8 mouse cellular contexts compared by ENCODE assay signal in genomic region chr11:107864024-107864423, GRCm38 (mm10). TPM values are rescaled to one million over a fixed set of nuclear protein-coding genes. Genes with fewer than 3 reads are reported as not detected.
DNase-seq lines count a peak whose midpoint lies in the region.

No protein-coding gene starts in this region.

- DNase-seq in gastrocnemius, adult 18-20 months (ENCODE audit: low spot score), result peak; percentile 68
- DNase-seq in gastrocnemius, postnatal 25 days, result no peak
- peak; percentile 50 for DNase-seq in adrenal gland, adult 2 months
- DNase-seq in embryo, embryonic 10.5 days (ENCODE audit: low spot score), result peak; percentile 86
- DNase-seq in heart, adult 9 months (ENCODE audit: low spot score in 2 of 2), result peak; percentile 10 to 56
- DNase-seq in layer of hippocampus, postnatal 10 days (ENCODE audit: low spot score in 2 of 2), result peak; percentile 85 to 86
- peak; percentile 69 for DNase-seq in mesoderm, embryonic 11.5 days (ENCODE audit: low read depth, low spot score)
- peak; percentile 4 to 10 for DNase-seq in spleen, postnatal 36 days (ENCODE audit: low spot score in 2 of 2)

RNA-seq across cellular contexts. Expression of gene Cacng5, which starts 50.8 kb away (rescaled TPM):
- total RNA-seq in gastrocnemius, adult 18-20 months (2021), result not detected
- total RNA-seq in gastrocnemius, postnatal 25 days (2021), result under 1 TPM in 1 of 2 experiments, not detected in 1; 0.08 TPM
- total RNA-seq in adrenal gland, adult 2 months (2021), result under 1 TPM; 0.14 to 0.17 TPM
- 0.12 and 0.29 TPM in 2 replicates for polyA plus RNA-seq in adrenal gland, adult 2 months (2012; rRNA removed)
- 10 to 100 TPM; 18.6 to 21.1 TPM for total RNA-seq in layer of hippocampus, postnatal 10 days (2021)

Comparison
In these comparisons a context has a peak if more than half of its experiments do, and no peak if none do; other contexts are left out.
1. RNA of gene Cacng5, which starts 50.8 kb away (total RNA-seq): 18.6 to 21.1 TPM in layer of hippocampus, postnatal 10 days; 0.14 to 0.17 TPM in adrenal gland, adult 2 months, 0.08 TPM in gastrocnemius, postnatal 25 days and not detected in gastrocnemius, adult 18-20 months; every median in the first group is over 10 times any median in the second.